Mouse (Mus musculus): ENCODE data around the gene Gm37240. TPM values are rescaled to one million over a fixed set of nuclear protein-coding genes. Genes with fewer than 3 reads are reported as not detected.

Gene Gm37240
- polyA plus RNA-seq, 1 experiment = 1.0 TPM

DNA sequence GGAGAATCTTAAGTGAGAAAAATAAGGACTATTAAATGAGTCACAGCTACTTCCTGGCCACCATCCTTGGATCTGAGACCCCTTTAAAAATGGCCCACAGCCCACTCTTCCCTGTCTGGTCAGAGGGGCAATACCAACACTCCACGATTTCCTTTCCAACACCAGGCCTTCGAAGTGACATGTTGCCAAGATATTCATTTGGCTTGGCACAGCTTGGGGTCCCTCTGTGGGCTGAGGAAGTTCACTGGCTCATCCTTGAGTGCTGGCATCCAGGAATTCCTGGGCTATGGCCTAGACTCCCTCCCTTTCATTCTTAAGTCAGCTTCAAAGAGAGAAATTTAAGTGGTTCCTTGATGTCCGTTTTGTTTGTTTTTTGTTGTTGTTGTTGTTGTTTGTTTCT, 576.1 kb downstream of the Gm37240 start:
- H3K4me1 ChIP-seq (ENCODE audit: control insufficient read depth, insufficient read depth, low read length) = no peaks in the 10 kb centered on the region
- TF ChIP-seq POLR2A (IDR thresholded peaks at IDR 0.05; ENCODE audit: borderline replicate concordance, control insufficient read depth, low read depth, low read length) = no peak
- no peak for TF ChIP-seq CTCF (IDR thresholded peaks at IDR 0.05; ENCODE audit: control insufficient read depth, insufficient read depth, low read length)
- no peak overlapping the region for H3K27ac ChIP-seq (ENCODE audit: control insufficient read depth, insufficient read depth, low read depth, low read length, poor library complexity)
- 76% methylated on average over 3 of the region's 3 CpGs for WGBS
- H3K4me3 ChIP-seq (replicated peaks; ENCODE audit: control insufficient read depth, low read depth, low read length) = no peak overlapping the region

DNA sequence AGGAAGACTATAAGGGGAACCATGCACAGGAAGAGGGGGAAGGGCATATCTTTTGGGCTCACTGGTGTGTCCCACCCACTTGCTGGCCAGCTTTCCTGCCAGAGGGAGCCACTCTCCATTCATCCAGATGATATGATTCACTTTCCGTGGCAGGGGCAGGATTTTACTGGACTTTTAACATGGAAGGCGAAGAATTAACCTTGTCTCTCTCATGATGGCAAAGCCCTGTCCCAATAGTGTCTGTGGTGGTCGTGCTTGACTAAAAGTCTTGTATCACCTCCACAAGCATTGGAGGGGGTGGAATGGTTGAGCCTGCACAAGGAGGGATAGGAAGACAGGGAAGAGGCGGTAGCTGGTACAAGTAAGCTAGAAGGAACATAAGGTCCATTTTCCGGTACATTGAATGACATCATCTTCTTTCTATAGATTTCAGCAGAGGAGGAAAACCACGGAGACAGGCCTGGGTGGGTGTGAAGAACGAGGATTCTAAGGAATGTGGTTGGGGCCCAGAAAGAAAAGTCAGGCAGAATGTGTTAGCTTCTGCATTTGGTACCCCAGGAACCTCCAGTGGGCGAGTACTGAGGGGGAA, 576.8 kb downstream of the Gm37240 start:
- Histone ChIP-seq H3K27ac (ENCODE audit: control insufficient read depth, insufficient read depth, low read depth, low read length, poor library complexity) (no peak overlapping the region), H3K4me1 (ENCODE audit: control insufficient read depth, insufficient read depth, low read length) (no peaks in the 10 kb centered on the region), H3K4me3 (replicated peaks; ENCODE audit: control insufficient read depth, low read depth, low read length) (no peak overlapping the region)
- WGBS = 56% methylated on average over 8 of the region's 8 CpGs
- TF ChIP-seq CTCF (IDR thresholded peaks at IDR 0.05; ENCODE audit: control insufficient read depth, insufficient read depth, low read length) = no peak
- no peak for TF ChIP-seq POLR2A (IDR thresholded peaks at IDR 0.05; ENCODE audit: borderline replicate concordance, control insufficient read depth, low read depth, low read length)

- 83% methylated on average over 6 of the region's 6 CpGs for WGBS
- no peak overlapping the region for H3K27ac ChIP-seq (ENCODE audit: control insufficient read depth, insufficient read depth, low read depth, low read length, poor library complexity)
- TF ChIP-seq CTCF (IDR thresholded peaks at IDR 0.05; ENCODE audit: control insufficient read depth, insufficient read depth, low read length) = no peak
- no peak for TF ChIP-seq POLR2A (IDR thresholded peaks at IDR 0.05; ENCODE audit: borderline replicate concordance, control insufficient read depth, low read depth, low read length)
- no peaks in the 10 kb centered on the region for H3K4me1 ChIP-seq (ENCODE audit: control insufficient read depth, insufficient read depth, low read length)
- H3K4me3 ChIP-seq (replicated peaks; ENCODE audit: control insufficient read depth, low read depth, low read length) = no peak overlapping the region
Observed at GRCm38 (mm10) chr3:85309168-85309567, 578.1 kb downstream of the Gm37240 start.

- no peak overlapping the region for H3K27ac ChIP-seq (ENCODE audit: control insufficient read depth, insufficient read depth, low read depth, low read length, poor library complexity)
- no peak overlapping the region for H3K4me3 ChIP-seq (replicated peaks; ENCODE audit: control insufficient read depth, low read depth, low read length)
- TF ChIP-seq POLR2A (IDR thresholded peaks at IDR 0.05; ENCODE audit: borderline replicate concordance, control insufficient read depth, low read depth, low read length) (no peak), CTCF (IDR thresholded peaks at IDR 0.05; ENCODE audit: control insufficient read depth, insufficient read depth, low read length) (no peak)
- H3K4me1 ChIP-seq (ENCODE audit: control insufficient read depth, insufficient read depth, low read length) = no peaks in the 10 kb centered on the region
- WGBS = 60% methylated on average over 4 of the region's 4 CpGs
Observed at GRCm38 (mm10) chr3:85308706-85309105, 578.6 kb downstream of the Gm37240 start.

- TF ChIP-seq CTCF (IDR thresholded peaks at IDR 0.05; ENCODE audit: control insufficient read depth, insufficient read depth, low read length) = no peak
- TF ChIP-seq POLR2A (IDR thresholded peaks at IDR 0.05; ENCODE audit: borderline replicate concordance, control insufficient read depth, low read depth, low read length) = no peak
Observed at GRCm38 (mm10) chr3:85301851-85302250, 585.5 kb downstream of the Gm37240 start.

DNA sequence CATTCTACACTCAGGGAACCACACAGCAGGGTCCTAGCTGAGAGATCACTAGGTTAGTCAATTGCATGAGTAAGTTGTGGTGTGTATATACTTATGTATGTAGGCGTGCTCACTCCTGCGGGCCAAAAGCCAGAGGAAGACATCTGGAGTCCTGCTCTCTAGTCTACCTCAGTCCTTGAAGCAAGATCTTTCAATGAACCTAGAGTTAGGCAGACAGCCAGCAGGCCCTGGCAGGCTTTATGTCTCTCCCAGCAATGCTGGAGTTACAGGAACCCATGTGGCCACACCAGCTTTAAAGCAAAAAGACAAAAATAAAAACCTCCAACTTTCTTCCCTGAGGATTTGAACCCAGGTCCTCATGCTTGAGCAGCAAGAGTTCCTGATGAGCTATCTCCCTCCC, 586.0 kb downstream of the Gm37240 start:
- TF ChIP-seq POLR2A (IDR thresholded peaks at IDR 0.05; ENCODE audit: borderline replicate concordance, control insufficient read depth, low read depth, low read length) (no peak), CTCF (IDR thresholded peaks at IDR 0.05; ENCODE audit: control insufficient read depth, insufficient read depth, low read length) (no peak)
- H3K4me1 ChIP-seq (ENCODE audit: control insufficient read depth, insufficient read depth, low read length) = no peaks in the 10 kb centered on the region
- no peak overlapping the region for H3K27ac ChIP-seq (ENCODE audit: control insufficient read depth, insufficient read depth, low read depth, low read length, poor library complexity)
- 93% methylated on average over 2 of the region's 2 CpGs for WGBS
- no peak overlapping the region for H3K4me3 ChIP-seq (replicated peaks; ENCODE audit: control insufficient read depth, low read depth, low read length)

More at GRCm38 (mm10) chr3:85301851-85302250, 585.5 kb downstream of the Gm37240 start:
- Histone ChIP-seq H3K4me3 (replicated peaks; ENCODE audit: control insufficient read depth, low read depth, low read length) (no peak overlapping the region), H3K27ac (ENCODE audit: control insufficient read depth, insufficient read depth, low read depth, low read length, poor library complexity) (no peak overlapping the region), H3K4me1 (ENCODE audit: control insufficient read depth, insufficient read depth, low read length) (no peaks in the 10 kb centered on the region)
- 45% methylated on average over 3 of the region's 3 CpGs for WGBS

DNA sequence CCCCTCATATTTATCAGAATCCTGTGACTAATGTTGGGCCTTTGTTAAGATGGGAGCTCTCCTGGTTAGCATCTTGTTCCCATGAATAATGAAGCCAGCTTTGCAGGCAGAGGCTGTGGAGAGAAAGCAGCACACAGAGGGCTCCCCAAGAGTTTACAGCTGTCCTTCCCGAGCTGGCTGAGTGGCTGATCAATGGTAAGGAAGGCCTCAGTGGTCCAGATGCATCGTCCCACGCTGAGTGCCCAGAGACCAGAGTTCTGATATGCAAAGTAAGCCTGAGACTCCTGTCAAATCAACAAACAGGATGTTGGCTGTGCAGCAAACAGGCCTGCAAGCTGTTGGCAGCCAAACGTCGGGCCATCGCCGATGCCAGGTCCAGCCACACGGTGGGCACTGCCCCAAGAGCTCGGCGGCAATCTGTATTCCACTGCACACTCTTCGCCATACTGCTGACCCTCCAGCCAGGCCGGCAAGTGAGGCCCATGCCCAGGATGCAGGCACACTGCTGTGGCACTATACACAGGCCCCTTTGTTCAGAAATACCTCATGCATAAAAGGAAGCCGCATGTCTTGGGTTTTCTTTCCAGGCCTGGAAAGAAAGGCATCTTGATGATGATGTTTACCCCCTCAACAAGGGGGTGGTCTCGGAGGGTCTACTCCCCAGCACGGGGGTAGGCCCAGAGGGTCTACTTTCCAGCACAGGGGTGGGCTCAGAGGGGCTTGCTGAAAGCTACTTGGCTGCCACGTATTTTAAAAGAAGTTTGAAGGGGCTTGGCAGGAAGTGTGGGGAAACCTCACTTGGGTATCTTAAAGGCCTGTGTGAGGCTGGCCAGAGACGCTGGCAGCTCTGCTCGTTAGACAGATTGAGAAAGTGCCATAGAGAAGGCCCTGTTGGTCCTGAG, 587.4 kb downstream of the Gm37240 start:
- no peak overlapping the region; the same call in 1 of the 2 replicates for H3K27ac ChIP-seq (ENCODE audit: control insufficient read depth, insufficient read depth, low read depth, low read length, poor library complexity)
- H3K4me1 ChIP-seq (ENCODE audit: control insufficient read depth, insufficient read depth, low read length) = no peaks in the 10 kb centered on the region
- no peak for TF ChIP-seq CTCF (IDR thresholded peaks at IDR 0.05; ENCODE audit: control insufficient read depth, insufficient read depth, low read length)
- no peak for TF ChIP-seq POLR2A (IDR thresholded peaks at IDR 0.05; ENCODE audit: borderline replicate concordance, control insufficient read depth, low read depth, low read length)
- WGBS = 81% methylated on average over 18 of the region's 18 CpGs
- H3K4me3 ChIP-seq (replicated peaks; ENCODE audit: control insufficient read depth, low read depth, low read length) = no peak overlapping the region

DNA sequence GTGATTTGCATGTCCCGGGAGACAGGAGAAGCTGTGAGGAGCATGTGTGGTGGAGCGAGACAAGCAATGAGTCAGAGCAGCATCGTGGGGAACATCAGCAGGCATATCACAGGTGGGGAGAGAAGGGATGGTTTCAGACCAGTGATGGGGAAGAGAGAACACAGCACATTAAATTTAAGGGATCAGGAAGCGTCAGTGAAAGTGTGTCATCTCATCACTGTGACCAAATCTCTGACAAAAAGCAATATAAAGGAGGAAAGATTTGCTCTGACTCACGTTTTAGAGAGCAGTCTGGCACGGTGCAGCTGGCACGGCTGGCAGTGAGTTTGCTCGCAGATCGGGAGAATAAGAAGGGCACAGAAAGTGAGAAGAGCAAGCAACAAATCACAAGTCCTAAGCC, 592.1 kb downstream of the Gm37240 start:
- WGBS = 83% methylated on average over 9 of the region's 9 CpGs
- Histone ChIP-seq H3K27ac (ENCODE audit: control insufficient read depth, insufficient read depth, low read depth, low read length, poor library complexity) (no peak overlapping the region), H3K4me3 (replicated peaks; ENCODE audit: control insufficient read depth, low read depth, low read length) (no peak overlapping the region), H3K4me1 (ENCODE audit: control insufficient read depth, insufficient read depth, low read length) (no peaks in the 10 kb centered on the region)
- TF ChIP-seq CTCF (IDR thresholded peaks at IDR 0.05; ENCODE audit: control insufficient read depth, insufficient read depth, low read length) = no peak
- no peak for TF ChIP-seq POLR2A (IDR thresholded peaks at IDR 0.05; ENCODE audit: borderline replicate concordance, control insufficient read depth, low read depth, low read length)
